Mouse (Mus musculus) ES-E14 (cell line): ENCODE measurements around the gene Serpinb13.

Experiments used
- HCFC1 ChIP-seq: IDR thresholded peaks from 2 replicates; pipeline ENCODE4 v1.6.1; 2012; ENCODE audit warnings: low read length, inconsistent platforms, borderline replicate concordance; ENCODE audit not compliant: insufficient read depth
- ZNF384 ChIP-seq: IDR thresholded peaks from 2 replicates; pipeline ENCODE4 v1.6.1; 2012; ENCODE audit warnings: low read depth, low read length, inconsistent platforms

DNA sequence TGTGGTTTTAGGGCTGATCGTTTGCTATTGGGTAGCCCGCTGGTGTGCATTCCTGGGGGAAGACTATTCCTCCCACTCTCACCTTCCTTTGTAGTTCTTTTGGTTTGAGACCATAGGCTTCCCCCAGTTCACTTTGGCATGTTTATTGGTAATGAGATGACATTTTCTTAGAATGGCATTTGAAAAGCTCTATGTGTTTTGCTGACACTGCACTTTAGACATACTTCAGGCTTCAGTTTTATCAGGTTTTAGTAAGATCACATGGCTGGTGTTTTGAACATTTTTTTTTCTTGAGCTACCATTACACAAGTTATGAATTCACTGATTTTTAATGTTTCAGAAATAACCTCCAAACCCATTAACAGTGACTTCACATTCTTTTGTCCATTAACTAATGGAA lies 21.0 kb downstream of the Serpinb13 start:
- TF ChIP-seq ZNF384 (no peak), HCFC1 (no peak)
